Mouse (Mus musculus) MEL (cell line): ENCODE measurements around the gene Fbln5.

Source experiments
- CTCF ChIP-seq, 3 experiments: IDR thresholded peaks in 2 of 3; conservative IDR thresholded peaks in 1 of 3; 2 replicates each; pipeline ENCODE4 v1.5.1; 2011 to 2012; ENCODE audit warnings: low read length in 3 of 3, low read depth in 2 of 3, mild to moderate bottlenecking in 2 of 3, improper control_type of control experiment in 1 of 3, inconsistent platforms in 1 of 3, mixed read lengths in 1 of 3, moderate library complexity in 1 of 3; ENCODE audit not compliant: control insufficient read depth in 1 of 3, insufficient read depth in 1 of 3, poor library complexity in 1 of 3, severe bottlenecking in 1 of 3
- EP300 ChIP-seq, 2 experiments: IDR thresholded peaks; 2 replicates each; pipeline ENCODE4 v1.6.1; 2011; ENCODE audit warnings: improper control_type of control experiment in 2 of 2, low read length in 2 of 2, low read depth in 1 of 2, mild to moderate bottlenecking in 1 of 2
- HCFC1 ChIP-seq: IDR thresholded peaks from 2 replicates; pipeline ENCODE4 v1.6.1; 2012; ENCODE audit warnings: low read depth, mild to moderate bottlenecking, inconsistent platforms, low read length, improper control_type of control experiment, moderate library complexity
- MAX ChIP-seq: IDR thresholded peaks from 2 replicates; pipeline ENCODE4 v1.6.1; 2011; ENCODE audit warnings: low read length, improper control_type of control experiment
- MXI1 ChIP-seq: IDR thresholded peaks from 2 replicates; pipeline ENCODE4 v1.6.1; 2011; ENCODE audit warnings: mild to moderate bottlenecking, low read depth, low read length, improper control_type of control experiment
- POLR2A ChIP-seq, 2 experiments: IDR thresholded peaks; 2 replicates each; pipeline ENCODE4 v1.6.1; 2011 to 2012; ENCODE audit warnings: low read length in 2 of 2, mild to moderate bottlenecking in 2 of 2, control low read depth in 1 of 2, improper control_type of control experiment in 1 of 2, low read depth in 1 of 2, moderate library complexity in 1 of 2; ENCODE audit not compliant: control insufficient read depth in 1 of 2, insufficient read depth in 1 of 2, poor library complexity in 1 of 2
- POLR2AphosphoS2 ChIP-seq: IDR thresholded peaks from 2 replicates; pipeline ENCODE4 v1.6.1; 2011; ENCODE audit warnings: low read length, improper control_type of control experiment
- SMC3 ChIP-seq: IDR thresholded peaks from 2 replicates; pipeline ENCODE4 v1.6.1; 2011; ENCODE audit warnings: low read depth, low read length, improper control_type of control experiment
- USF1 ChIP-seq: IDR thresholded peaks from 2 replicates; pipeline ENCODE4 v1.6.1; 2014; ENCODE audit warnings: low read depth, mild to moderate bottlenecking, inconsistent platforms, low read length, improper control_type of control experiment, moderate library complexity

- TF ChIP-seq SMC3 (no peak), USF1 (no peak), MAX (no peak), EP300 (IDR thresholded peaks at IDR 0.05; ENCODE audit: low read depth in 1 of 2, low read length in 2 of 2) (no peak), CTCF (IDR thresholded peaks at IDR 0.05 in 2 of 3, conservative IDR thresholded peaks at IDR 0.05 in 1 of 3; ENCODE audit: control insufficient read depth in 1 of 3, insufficient read depth in 1 of 3, low read depth in 2 of 3, low read length in 3 of 3, poor library complexity in 1 of 3, severe bottlenecking in 1 of 3) (no peak), POLR2AphosphoS2 (no peak), POLR2A (IDR thresholded peaks at IDR 0.05; ENCODE audit: control insufficient read depth in 1 of 2, insufficient read depth in 1 of 2, low read depth in 1 of 2, low read length in 2 of 2, poor library complexity in 1 of 2) (no peak), MXI1 (no peak), HCFC1 (no peak)
Measured at GRCm38 (mm10) chr12:101718054-101718754, 100.7 kb downstream of the Fbln5 start, which contains the start of gene Tc2n.
